Mouse (Mus musculus): Measurements from ENCODE around the gene Thegl.

DNA sequence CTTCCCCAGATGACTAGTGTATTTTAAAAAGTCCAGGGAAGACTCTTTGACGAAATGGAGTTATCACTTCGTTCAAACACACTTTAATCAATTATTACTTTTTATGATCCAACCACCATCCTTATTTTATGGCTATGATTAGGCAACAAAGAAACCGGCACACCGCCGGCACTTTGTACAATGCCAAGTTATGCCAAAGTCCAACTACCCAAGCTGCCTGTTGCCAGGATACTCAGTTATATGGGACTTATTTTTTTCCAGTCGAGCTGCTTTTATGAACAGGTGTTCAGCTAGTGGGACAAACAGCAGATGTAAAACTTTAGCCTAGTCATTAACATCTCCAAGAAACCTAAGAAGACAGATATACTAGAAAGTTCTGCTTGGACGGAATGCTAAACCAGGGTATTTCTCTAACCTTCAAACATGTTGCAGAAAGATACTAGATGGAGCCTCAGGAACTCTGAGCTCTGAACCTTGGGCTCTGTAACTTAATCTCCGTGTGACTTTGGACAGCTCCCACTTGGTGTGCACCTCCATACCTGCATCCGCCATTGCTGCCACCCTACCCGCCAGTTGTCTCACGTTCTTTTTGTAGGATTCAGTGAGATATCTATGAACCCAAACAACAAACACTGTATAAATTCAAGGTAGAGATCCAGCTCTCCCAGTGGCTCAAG is 91.5 kb downstream of the Thegl start:
- TF ChIP-seq CTCF (IDR thresholded peaks at IDR 0.05; ENCODE audit: low read depth, low read length) (no peak), GATA1 (IDR thresholded peaks at IDR 0.05; ENCODE audit: borderline replicate concordance, low read length) (no peak), TAL1 (conservative IDR thresholded peaks at IDR 0.05; ENCODE audit: low read depth, low read length) (no peak), GATA2 (IDR thresholded peaks at IDR 0.05; ENCODE audit: borderline replicate concordance, low read depth, low read length) (no peak)

Data from G1E (cell line).